Mouse (Mus musculus) bone marrow, adult 2 months (tissue): ENCODE data around the gene Fam78b. TPM values are rescaled to one million over a fixed set of nuclear protein-coding genes. Genes with fewer than 3 reads are reported as not detected.

Experiments used
- H3K27ac ChIP-seq: fragments of 200-500 bp; 2 replicates; pipeline ENCODE4 v1.5.1; 2012; ENCODE audit warnings: low read depth, mild to moderate bottlenecking, control low read depth, inconsistent platforms, low read length; ENCODE audit not compliant: control insufficient read depth, poor library complexity, insufficient read depth
- H3K4me1 ChIP-seq: fragments of 200-500 bp; 2 replicates; pipeline ENCODE4 v1.6.1; 2011; ENCODE audit warnings: low read length; ENCODE audit not compliant: control insufficient read depth, insufficient read depth
- H3K4me3 ChIP-seq: fragments of 200-500 bp; replicated peaks from 2 replicates; pipeline ENCODE3; 2011; ENCODE audit warnings: mild to moderate bottlenecking, low read depth, low read length, control low read depth; ENCODE audit not compliant: control insufficient read depth
- CTCF ChIP-seq: fragments of 200-500 bp; IDR thresholded peaks from 2 replicates; pipeline ENCODE4 v1.5.1; 2011; ENCODE audit warnings: low read length, control low read depth; ENCODE audit not compliant: control insufficient read depth, insufficient read depth
- POLR2A ChIP-seq: fragments of 200-500 bp; IDR thresholded peaks from 2 replicates; pipeline ENCODE4 v1.6.1; 2011; ENCODE audit warnings: low read depth, mild to moderate bottlenecking, control low read depth, low read length, borderline replicate concordance; ENCODE audit not compliant: control insufficient read depth
- WGBS: fragments of 180-500 bp; shearing (Covaris S2); methylation state at CpG from one replicate; pipeline ENCODE4 v1.1.7; 2018; 5-methylcytosine and 5-hydroxymethylcytosine counted together
- polyA plus RNA-seq: library from polyadenylated mRNA; stranded (reverse); fragments of >200 nt; gene quantifications from 2 replicates; pipeline ENCODE4 v1.2.4, GENCODE M21; 2011; ENCODE audit warnings: low replicate concordance; ENCODE audit not compliant: missing spikeins, insufficient read depth, insufficient read length

Gene Fam78b
- polyA plus RNA-seq, 1 experiment = not detected

DNA sequence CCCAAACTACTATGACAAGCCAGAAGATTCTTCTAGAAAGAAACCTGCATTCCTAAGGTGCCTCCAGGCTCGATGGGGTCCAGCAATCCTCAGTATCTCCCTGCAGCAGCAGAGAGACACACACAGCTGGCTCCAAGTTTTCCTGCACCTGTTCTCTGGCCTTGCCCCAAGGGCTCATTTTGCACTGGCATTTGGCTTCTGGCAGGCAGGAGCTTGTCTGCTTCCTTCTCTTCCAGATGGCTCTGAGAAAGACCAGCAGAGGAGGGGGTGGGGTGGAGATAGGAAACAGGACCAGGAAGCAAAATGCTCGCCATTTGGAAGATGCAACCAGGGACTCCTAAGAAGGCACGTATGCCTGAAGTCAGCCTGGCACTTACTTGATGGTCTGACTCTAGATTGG is 15.1 kb downstream of the Fam78b start:
- WGBS = 39% methylated on average over 3 of the region's 3 CpGs
- Histone ChIP-seq H3K4me1 (no peaks in the 10 kb centered on the region), H3K27ac (no peak overlapping the region), H3K4me3 (no peak overlapping the region)
- TF ChIP-seq POLR2A (no peak), CTCF (no peak)

- WGBS = 50% methylated on average over 9 of the region's 9 CpGs
Measured at GRCm38 (mm10) chr1:167022001-167022424, 20.8 kb downstream of the Fam78b start.

GRCm38 (mm10) chr1:167022541-167023121 is 21.4 kb downstream of the Fam78b start:
- 76% methylated on average over 7 of the region's 8 CpGs for WGBS
- Histone ChIP-seq H3K4me3 (no peak overlapping the region), H3K4me1 (no peaks in the 10 kb centered on the region), H3K27ac (no peak overlapping the region)
- TF ChIP-seq POLR2A (no peak), CTCF (no peak)

More at GRCm38 (mm10) chr1:167022001-167022424, 20.8 kb downstream of the Fam78b start:
- no peaks in the 10 kb centered on the region for H3K4me1 ChIP-seq
- H3K27ac ChIP-seq = no peak overlapping the region
- H3K4me3 ChIP-seq = no peak overlapping the region
- TF ChIP-seq CTCF (no peak), POLR2A (no peak)

- H3K4me1 ChIP-seq = no peaks in the 10 kb centered on the region
- no peak overlapping the region for H3K27ac ChIP-seq
- no peak overlapping the region for H3K4me3 ChIP-seq
- TF ChIP-seq POLR2A (no peak), CTCF (no peak)
- WGBS = 86% methylated on average over 11 of the region's 11 CpGs
Measured at GRCm38 (mm10) chr1:167023794-167024193, 22.6 kb downstream of the Fam78b start.

DNA sequence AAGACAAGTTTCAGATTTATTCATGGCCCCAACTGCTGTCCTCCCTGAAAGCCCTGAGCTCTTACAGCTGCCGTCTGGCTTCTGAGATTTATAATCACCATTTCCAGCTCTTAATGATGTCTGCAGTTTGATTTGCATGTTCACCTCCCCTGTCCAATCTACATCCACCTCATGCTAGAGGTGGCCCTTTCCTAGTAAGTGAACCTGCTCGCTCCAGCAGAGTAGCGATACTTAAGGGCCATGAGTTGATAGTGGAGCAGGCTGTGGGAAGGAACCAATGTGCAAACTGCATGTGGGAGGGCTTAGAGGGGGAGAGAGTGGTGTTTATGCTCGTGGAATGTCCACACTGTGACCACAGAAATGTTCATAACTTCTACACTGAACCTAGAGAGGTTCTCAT is 23.7 kb downstream of the Fam78b start:
- TF ChIP-seq CTCF (no peak), POLR2A (no peak)
- H3K4me1 ChIP-seq = no peaks in the 10 kb centered on the region
- no peak overlapping the region for H3K4me3 ChIP-seq
- no peak overlapping the region for H3K27ac ChIP-seq
- 69% methylated on average over 4 of the region's 4 CpGs for WGBS

- no peak overlapping the region for H3K4me3 ChIP-seq
- no peak overlapping the region for H3K27ac ChIP-seq
- 71% methylated on average over 13 of the region's 13 CpGs for WGBS
- no peaks in the 10 kb centered on the region for H3K4me1 ChIP-seq
- no peak for TF ChIP-seq CTCF
- no peak for TF ChIP-seq POLR2A
Measured at GRCm38 (mm10) chr1:167032046-167032648, 30.9 kb downstream of the Fam78b start.

DNA sequence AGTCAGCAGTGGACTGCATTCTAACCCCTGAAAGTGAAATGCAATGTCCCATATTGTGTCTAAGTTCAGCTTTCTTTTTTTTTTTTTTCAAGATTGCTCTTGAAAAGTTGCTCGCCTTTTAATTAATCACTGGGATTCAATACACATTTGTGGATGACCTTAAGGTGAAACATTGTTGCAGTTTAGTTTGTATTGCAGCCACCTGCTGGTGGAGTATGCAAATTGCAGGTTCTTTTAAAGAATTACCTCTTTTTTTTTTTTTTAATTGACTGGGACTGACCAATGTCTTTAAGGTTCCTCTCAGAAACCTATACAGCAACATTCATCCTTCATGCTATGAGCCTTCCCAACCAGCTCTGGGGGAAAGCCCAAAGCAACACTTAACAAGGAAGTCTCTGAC is 33.2 kb downstream of the Fam78b start:
- no peak for TF ChIP-seq CTCF
- no peak for TF ChIP-seq POLR2A
- Histone ChIP-seq H3K4me1 (no peaks in the 10 kb centered on the region), H3K27ac (no peak overlapping the region), H3K4me3 (no peak overlapping the region)
- 63% methylated on average over 1 of the region's 1 CpGs for WGBS

- WGBS = 74% methylated on average over 6 of the region's 6 CpGs
- Histone ChIP-seq H3K4me3 (no peak overlapping the region), H3K4me1 (no peaks in the 10 kb centered on the region), H3K27ac (no peak overlapping the region)
- TF ChIP-seq POLR2A (no peak), CTCF (no peak)
Measured at GRCm38 (mm10) chr1:167042558-167042957, 41.3 kb downstream of the Fam78b start.

DNA sequence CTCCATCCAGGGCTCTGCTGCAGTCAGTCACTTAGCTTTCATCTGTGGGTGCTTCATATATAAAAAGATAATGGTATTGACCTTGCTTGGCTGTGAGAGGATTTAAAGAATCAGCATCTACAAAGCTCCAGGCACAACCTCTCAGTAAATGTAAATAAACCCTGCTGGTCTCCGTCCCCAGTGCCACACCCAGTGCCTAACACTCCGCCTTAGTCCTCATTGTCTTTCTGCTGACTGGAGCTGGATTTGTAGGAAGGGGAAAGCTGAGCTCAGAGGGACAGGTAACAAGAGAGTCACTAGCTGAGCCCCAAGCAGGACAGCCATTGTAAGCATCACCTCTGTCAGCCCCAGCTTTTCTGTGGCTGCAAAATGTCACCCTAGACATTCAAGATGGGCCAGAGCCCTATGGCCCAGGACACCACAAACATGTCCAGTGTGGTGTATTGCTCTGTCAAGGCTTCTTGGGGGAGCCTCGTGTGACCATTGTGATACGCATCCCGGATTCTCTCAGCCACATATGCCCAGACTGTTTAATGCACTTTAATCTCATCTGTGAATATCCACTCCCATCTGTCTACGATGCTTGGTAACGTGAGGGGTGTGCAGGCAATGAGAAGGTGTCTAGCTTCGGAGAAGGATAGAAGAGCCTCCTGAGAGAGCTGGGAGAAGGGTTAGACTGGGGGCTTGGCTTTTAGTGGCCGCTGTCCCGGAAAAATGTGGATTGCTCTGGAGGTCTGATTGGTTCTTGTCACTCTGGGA is 45.1 kb downstream of the Fam78b start:
- WGBS = 62% methylated on average over 10 of the region's 10 CpGs
- H3K27ac ChIP-seq = no peak overlapping the region
- TF ChIP-seq POLR2A (no peak), CTCF (no peak)

More for the DNA sequence above, 45.1 kb downstream of the Fam78b start:
- H3K4me3 ChIP-seq = no peak overlapping the region
- no peaks in the 10 kb centered on the region for H3K4me1 ChIP-seq
